Mouse (Mus musculus) retina, postnatal 1 day (tissue): ENCODE results near the gene Akt1s1.

Source experiments
- DNase-seq: peaks from one replicate; pipeline ENCODE4 v3.0.0-alpha.2; 2012

Akt1s1 gene

DNA sequence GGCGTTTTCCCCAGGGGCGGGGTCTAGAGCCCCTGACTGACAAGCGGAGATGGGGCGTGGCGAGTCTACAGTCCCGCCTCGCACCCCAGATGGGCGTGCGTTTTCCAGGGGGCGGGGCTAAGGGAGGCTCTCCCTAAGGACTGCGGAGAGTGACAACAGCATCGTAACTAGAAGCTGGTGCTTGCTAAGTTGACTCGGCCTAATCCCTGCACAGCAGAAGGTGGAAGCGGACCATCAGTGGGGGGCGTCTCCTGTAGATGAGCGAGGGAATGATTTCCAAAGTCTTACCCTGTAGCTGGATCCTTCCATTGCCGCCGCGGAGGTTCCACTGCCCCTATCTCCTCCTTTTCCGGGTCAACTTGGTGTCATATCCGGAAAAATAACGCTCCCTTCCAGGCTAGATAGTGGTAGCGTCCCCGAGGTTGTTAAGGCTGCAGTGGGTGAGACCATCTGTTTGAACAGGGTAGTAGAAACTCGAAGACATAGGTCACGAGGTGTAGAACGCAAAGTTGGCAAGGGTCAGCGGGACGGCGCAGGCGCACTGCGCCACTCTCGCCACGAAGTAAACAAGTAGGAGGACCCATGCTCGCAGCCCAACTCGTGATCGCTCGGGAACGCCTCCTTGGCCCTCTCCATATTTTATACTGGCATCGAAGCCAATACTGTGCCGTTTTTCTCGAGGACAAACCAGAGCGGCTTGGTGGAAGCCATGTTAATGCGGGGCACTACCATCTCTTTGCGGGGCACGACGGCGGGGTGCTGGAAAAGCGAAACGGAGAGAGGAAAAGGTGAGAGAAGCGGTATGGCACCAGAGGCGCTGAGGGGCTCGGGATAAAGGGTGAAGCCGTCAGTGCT, at the start of gene Akt1s1, which contains the start of gene Tbc1d17:
Gene Akt1s1 (plus strand): TSS at position 431 of the 855 bp plus-strand sequence.
Gene Tbc1d17 (minus strand): TSS at position 519 of the 855 bp plus-strand sequence.
- DNase-seq, result peak; percentile 100

- no peak for DNase-seq
These were observed 39.9 kb upstream of the Akt1s1 start for GRCm38 (mm10) chr7:44808927-44809326.

DNA sequence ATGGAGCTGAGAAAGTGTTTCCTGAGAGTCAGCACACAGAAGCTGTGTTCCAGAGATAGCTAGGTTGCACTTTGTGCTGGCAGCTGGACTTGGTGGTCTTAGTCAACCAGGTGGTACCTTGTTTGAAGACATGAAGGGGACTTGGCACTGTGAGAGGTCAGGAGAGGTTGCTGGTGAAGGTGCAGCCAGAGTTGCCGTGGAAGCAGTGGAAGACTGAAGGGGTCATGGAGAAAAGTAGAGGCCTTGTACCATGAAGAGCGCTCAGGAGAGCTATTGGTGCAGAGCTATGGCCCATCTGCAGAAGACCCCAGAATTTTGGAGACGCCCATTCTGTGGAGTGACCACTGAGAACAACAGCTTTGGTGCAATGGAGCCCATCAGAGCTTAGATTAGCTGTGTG, 39.3 kb upstream of the Akt1s1 start:
- DNase-seq, result no peak

- DNase-seq, result no peak
These were observed 38.4 kb upstream of the Akt1s1 start for GRCm38 (mm10) chr7:44810365-44810764.

DNA sequence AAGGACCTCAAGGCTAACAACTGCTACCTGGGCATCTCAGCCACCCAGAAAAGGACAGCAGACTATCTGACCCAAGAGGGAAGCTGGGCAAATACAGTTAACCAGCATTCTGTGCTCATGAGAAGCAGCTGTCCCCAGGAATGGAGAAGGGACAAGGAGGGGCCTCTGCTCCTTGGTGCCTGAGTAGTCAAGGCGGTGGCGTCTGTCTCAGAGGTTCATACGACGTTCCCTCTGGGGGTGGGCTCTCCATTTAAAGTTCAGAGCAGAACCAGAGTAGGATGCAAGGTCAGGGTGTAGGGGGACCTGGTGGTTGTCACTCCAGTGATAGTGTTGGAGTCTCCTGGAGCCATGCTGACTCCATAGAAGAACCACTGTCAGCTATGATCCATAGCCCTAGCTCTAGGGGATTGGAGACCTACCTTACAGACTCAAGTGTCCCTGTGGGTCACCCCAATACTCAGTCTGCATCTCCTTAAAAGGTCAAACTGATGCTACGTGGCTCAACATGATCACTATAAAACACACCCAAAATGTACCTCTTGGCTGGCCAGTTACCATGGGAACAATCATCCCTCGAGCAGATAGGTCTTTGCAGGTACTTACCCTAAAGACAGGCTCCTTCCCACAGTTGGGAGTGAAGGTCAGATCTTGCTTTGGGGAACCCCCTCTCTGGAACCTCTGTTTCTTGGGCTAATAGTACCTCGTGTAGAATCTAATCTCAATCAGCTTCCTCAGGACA, 37.8 kb upstream of the Akt1s1 start:
- DNase-seq, result no peak

DNA sequence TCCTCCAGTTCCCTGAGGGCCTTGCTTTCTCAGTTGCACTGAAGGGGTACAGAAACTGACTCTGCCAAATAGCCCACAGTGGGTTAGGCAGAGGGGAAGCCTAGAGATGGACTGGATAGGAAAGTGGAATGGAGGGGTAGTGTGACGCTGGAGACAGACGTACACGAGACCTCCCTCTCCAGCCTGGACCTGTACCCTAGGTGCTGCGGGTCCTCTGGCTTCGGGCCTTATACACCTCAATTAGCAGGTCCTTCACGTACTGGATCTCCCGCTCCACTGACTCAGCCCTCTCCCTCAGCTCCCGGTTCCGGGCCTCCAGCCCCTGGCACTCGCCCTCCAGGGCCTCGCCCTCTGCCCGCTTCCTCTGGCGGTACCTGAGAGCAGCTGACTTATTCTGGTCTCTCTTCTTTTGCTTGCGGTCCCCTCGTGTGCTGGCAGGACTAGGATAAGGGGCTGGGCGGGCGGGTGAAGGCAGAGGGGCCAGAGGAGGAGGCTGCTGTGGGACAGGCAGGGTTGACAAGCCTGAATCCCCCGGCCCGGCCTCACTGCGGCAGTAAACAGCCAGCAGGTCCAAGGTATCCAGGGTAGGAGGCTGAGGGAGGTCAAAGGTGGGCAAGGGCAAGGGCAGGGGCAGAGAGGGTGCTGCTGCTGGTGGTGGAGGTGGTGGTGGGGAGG, 36.0 kb upstream of the Akt1s1 start:
- no peak for DNase-seq

- DNase-seq, result no peak
These were observed 34.8 kb upstream of the Akt1s1 start for GRCm38 (mm10) chr7:44813985-44814384.

DNA sequence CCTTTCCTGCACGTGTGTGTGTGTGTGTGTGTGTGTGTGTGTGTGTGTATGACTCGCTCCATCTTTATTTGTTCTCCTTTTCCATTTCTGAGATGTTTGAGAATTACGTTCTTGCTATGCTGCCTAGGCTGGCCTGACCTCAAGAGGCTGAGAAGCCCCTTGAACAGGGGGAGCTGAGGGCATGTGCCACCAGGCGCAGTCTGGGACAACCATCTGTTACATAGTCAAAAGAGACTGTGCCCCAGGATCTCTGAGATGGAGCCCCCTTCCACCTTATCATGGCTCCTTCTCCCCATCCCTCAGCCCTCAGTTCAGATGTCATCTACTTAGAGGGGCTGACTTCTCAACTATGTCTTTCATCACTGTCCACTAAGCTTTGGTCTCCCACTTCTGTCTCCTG, 34.4 kb upstream of the Akt1s1 start:
- DNase-seq, result no peak

- DNase-seq, result no peak
These were observed 33.7 kb upstream of the Akt1s1 start for GRCm38 (mm10) chr7:44814952-44815553.

- DNase-seq, result peak; percentile 99
These were observed 32.9 kb upstream of the Akt1s1 start, which contains the start of the genes Nup62 and Il4i1 for GRCm38 (mm10) chr7:44815721-44816469. Gene Nup62, plus strand, starts transcription at chr7:44816088. Gene Il4i1, plus strand, starts transcription at chr7:44816387.

GRCm38 (mm10) chr7:44816470-44817021, 32.2 kb upstream of the Akt1s1 start, which contains the start of gene Atf5:
Gene Atf5, minus strand, starts transcription at chr7:44816658.
- no peak for DNase-seq

DNA sequence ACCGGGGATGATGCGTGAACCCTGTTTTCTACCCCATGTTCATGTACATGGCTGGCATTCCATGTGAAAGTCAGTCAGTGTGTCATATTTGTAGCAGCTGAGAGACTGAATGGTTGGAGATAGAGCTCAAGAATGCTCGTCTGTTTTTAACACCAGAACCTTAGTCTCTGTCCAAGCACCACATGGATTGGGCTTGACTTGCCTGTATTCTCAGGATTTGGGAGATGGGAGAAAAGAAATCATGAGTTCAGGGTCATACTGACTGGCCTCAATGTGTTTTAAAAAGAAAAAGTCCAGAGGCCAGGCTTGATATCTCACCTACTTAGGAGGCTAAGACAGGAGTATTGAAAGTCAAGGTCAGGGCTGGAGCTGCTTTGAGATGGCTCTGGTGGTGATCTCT, 31.4 kb upstream of the Akt1s1 start:
- no peak for DNase-seq

- DNase-seq, result peak; percentile 42
These were observed 30.6 kb upstream of the Akt1s1 start for GRCm38 (mm10) chr7:44818164-44818563.

DNA sequence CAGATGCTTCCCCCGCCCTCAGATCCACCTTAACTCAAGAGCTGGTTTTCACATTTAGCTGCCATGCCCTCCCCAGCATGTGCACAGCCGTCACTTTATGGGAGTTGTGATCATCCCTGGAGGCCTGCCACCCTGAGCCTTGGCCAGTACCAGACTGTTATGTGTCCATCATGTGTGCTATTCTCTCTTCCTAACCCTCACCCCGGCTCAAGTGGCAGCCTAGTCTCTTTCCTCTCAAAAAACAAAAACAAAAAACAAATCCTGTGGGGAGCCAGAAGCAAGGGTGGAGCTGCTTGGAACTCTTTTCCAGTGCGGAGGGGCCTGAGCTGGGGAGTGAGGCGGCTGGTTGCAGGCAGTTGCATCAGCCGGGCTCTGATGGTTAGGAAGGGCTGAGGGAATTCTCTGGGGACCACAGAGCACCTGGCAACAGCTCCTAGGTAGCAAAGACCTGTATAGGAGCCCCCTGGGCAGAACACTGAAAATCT, 30.0 kb upstream of the Akt1s1 start:
- DNase-seq, result peak; percentile 54

GRCm38 (mm10) chr7:44819391-44819790, 29.4 kb upstream of the Akt1s1 start:
- no peak for DNase-seq

GRCm38 (mm10) chr7:44819863-44820262, 28.9 kb upstream of the Akt1s1 start:
- DNase-seq, result no peak

DNA sequence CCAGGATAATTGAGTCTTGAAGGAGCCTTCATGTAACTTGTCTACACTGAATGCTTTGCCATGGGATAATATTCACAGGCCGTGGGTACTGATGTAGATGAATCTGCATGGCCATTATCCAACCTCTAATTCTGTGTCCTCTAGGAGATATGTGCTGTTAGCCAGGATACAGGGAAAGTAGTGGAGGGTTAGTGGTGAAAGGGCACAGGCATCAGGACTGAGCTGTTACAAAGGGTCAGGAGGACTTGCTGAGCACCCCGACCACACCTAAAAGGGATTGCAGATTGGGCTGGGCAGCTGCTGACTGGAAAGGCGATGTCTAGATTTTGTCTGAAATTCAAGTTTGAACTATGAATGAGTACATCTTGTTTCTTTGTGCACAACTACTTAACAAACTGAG, 28.3 kb upstream of the Akt1s1 start:
- DNase-seq, result no peak

GRCm38 (mm10) chr7:44821666-44822448, 26.9 kb upstream of the Akt1s1 start:
- DNase-seq, result no peak

DNA sequence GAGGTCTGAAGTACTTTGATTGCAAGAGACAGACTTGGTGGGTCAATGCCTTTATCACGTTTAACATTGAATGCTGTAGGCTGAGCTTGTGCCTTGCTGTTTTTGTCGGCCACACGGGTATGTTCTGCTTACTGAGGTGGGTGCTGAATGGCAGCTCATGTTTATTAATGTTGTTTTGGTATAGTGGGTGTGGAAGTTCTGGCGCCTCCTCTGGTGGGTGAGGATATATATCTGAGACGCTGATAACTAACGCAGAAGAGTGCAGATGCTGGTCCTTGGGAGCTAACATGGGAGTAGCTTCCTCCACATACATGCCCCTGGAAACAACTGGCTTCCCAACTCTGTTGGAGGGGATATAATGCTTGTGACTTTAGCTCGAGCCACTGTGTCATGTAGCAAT, 25.4 kb upstream of the Akt1s1 start:
- DNase-seq, result peak; percentile 44

DNA sequence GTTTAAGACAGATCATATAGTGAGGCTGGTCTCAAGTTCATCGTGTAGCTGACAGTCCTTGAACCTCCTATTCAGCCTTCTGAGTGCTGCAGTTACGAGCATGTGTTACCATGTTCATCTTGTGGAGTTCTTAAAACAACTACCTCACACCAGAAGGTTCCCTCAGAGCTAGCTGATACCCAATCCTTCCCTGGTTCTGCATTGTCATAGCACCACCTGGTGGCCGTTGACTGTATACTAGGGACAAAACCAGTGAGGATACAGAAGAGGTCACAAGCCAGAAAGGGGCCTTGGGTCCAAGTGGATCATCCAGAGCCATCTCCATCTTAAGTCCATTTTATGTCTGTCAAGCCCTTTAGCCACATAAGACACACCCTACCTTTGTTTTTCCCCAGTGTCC, 23.9 kb upstream of the Akt1s1 start:
- peak; percentile 87 for DNase-seq

DNA sequence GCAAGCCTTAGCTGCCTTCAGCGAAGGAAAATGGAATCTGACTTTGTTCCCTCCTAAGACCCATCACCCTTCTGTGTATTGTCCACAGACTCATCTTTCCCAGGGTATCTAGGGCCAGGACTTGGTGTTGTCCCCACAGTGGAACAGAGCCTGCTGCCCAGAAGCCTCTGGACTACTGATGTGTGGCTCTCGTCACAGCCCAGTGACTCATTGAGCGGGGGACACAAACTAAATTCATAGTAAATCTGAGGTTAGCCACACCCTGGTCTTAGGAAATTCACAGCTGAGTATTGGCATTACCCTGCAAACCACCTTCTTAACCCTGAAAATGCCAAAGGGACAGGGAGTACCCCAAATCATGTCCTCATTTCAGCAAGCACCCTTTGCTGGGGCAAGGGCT, 22.0 kb upstream of the Akt1s1 start:
- no peak for DNase-seq
